Mouse (Mus musculus) myocyte (in vitro differentiated cells): Measurements from ENCODE around the gene Gm8300. TPM values are rescaled to one million over a fixed set of nuclear protein-coding genes. Genes with fewer than 3 reads are reported as not detected.
"Not testable (repeated sequence)": the region's sequence is repeated elsewhere in the genome, so short reads cannot be mapped to it uniquely, and the experiment has no call there.

Experiments
- H3K27me3 ChIP-seq: one replicate; pipeline ENCODE4 v1.6.1; 2011; ENCODE audit not compliant: control insufficient read depth, insufficient read depth, insufficient read length
- H3K36me3 ChIP-seq: one replicate; pipeline ENCODE4 v1.6.1; 2011; ENCODE audit not compliant: control insufficient read depth, insufficient read depth
- H3K4me2 ChIP-seq: one replicate; pipeline ENCODE4 v1.6.1; 2011; ENCODE audit warnings: low read depth, control low read depth
- H3K4me3 ChIP-seq: one replicate; pipeline ENCODE4 v1.5.1; 2011; ENCODE audit warnings: mild to moderate bottlenecking, control low read depth, moderate library complexity
- H3K79me2 ChIP-seq: one replicate; pipeline ENCODE4 v1.6.1; 2011; ENCODE audit not compliant: control insufficient read depth, insufficient read depth
- H3ac ChIP-seq: one replicate; pipeline ENCODE4 v1.6.1; 2011; ENCODE audit not compliant: control insufficient read depth, insufficient read length
- CEBPB ChIP-seq: IDR thresholded peaks from 2 replicates; pipeline ENCODE4 v1.6.1; 2011; ENCODE audit warnings: mild to moderate bottlenecking, moderate library complexity; ENCODE audit not compliant: poor library complexity, insufficient read depth, severe bottlenecking
- E2F4 ChIP-seq: IDR thresholded peaks from one replicate; pipeline ENCODE4 v1.6.1; 2011; ENCODE audit warnings: mild to moderate bottlenecking, control low read depth, moderate library complexity; ENCODE audit not compliant: insufficient read depth
- MAX ChIP-seq: IDR thresholded peaks from one replicate; pipeline ENCODE4 v1.6.1; 2011; ENCODE audit warnings: low read depth, mild to moderate bottlenecking, control low read depth
- MYOD1 ChIP-seq, 3 experiments: IDR thresholded peaks; one replicate each; pipeline ENCODE4 v1.6.1; 2011; ENCODE audit warnings: control low read depth in 2 of 3, low read depth in 2 of 3, mild to moderate bottlenecking in 2 of 3, moderate library complexity in 1 of 3; ENCODE audit not compliant: insufficient read length in 2 of 3, control insufficient read depth in 1 of 3
- MYOG ChIP-seq, 3 experiments: IDR thresholded peaks; one replicate each; pipeline ENCODE4 v1.6.1; 2011; ENCODE audit warnings: control low read depth in 2 of 3, low read depth in 2 of 3, mild to moderate bottlenecking in 2 of 3; ENCODE audit not compliant: insufficient read length in 2 of 3, control insufficient read depth in 1 of 3, insufficient read depth in 1 of 3
- POLR2A ChIP-seq: IDR thresholded peaks from one replicate; pipeline ENCODE4 v1.6.1; 2011; ENCODE audit warnings: low read depth, mild to moderate bottlenecking, control low read depth, moderate library complexity; ENCODE audit not compliant: insufficient read length
- POLR2AphosphoS2 ChIP-seq: IDR thresholded peaks from one replicate; pipeline ENCODE4 v1.6.1; 2011; ENCODE audit warnings: low read depth, control low read depth; ENCODE audit not compliant: insufficient read length
- REST ChIP-seq: IDR thresholded peaks from one replicate; pipeline ENCODE4 v1.6.1; 2011; ENCODE audit warnings: mild to moderate bottlenecking, control low read depth, moderate library complexity; ENCODE audit not compliant: insufficient read depth, insufficient read length
- SRF ChIP-seq: IDR thresholded peaks from one replicate; pipeline ENCODE4 v1.6.1; 2011; ENCODE audit warnings: low read depth; ENCODE audit not compliant: control insufficient read depth, insufficient read length
- TCF12 ChIP-seq: IDR thresholded peaks from one replicate; pipeline ENCODE4 v1.6.1; 2011; ENCODE audit warnings: mild to moderate bottlenecking, control low read depth; ENCODE audit not compliant: poor library complexity, insufficient read depth, severe bottlenecking
- TCF3 ChIP-seq: IDR thresholded peaks from one replicate; pipeline ENCODE4 v1.6.1; 2011; ENCODE audit warnings: low read depth, control low read depth; ENCODE audit not compliant: insufficient read length
- USF1 ChIP-seq: IDR thresholded peaks from one replicate; pipeline ENCODE4 v1.6.1; 2011; ENCODE audit warnings: low read depth, mild to moderate bottlenecking, control low read depth, moderate library complexity
- polyA plus RNA-seq: library from polyadenylated mRNA; unstranded; fragments of >200 nt; fragmentation: generic; extraction: Trizol; gene quantifications from one replicate; pipeline ENCODE4 v1.2.1, GENCODE M21; 2012; ENCODE audit warnings: missing spikeins

Gene Gm8300
- polyA plus RNA-seq, 1 experiment: 0.16 TPM

GRCm38 (mm10) chr12:87474756-87475155 is 39.4 kb upstream of the Gm8300 start:
- H3K79me2 ChIP-seq: peaks cover 21% of the 10 kb centered on the region
- peak overlapping the region; percentile 27 for H3K4me3 ChIP-seq
- no peaks in the 10 kb centered on the region for H3K27me3 ChIP-seq
- no peak overlapping the region for H3ac ChIP-seq
- TF ChIP-seq MAX: no peak
- TF ChIP-seq POLR2A: no peak
- TF ChIP-seq MYOD1 (IDR thresholded peaks at IDR 0.05; ENCODE audit: control insufficient read depth in 1 of 3, insufficient read length in 2 of 3, low read depth in 2 of 3): no peak
- no peak for TF ChIP-seq E2F4
- no peak for TF ChIP-seq CEBPB
- no peak for TF ChIP-seq SRF
- TF ChIP-seq USF1: no peak
- no peak for TF ChIP-seq TCF12
- TF ChIP-seq REST: no peak
- TF ChIP-seq TCF3: no peak
- no peak for TF ChIP-seq MYOG (IDR thresholded peaks at IDR 0.05; ENCODE audit: control insufficient read depth in 1 of 3, insufficient read depth in 1 of 3, insufficient read length in 2 of 3, low read depth in 2 of 3)
- TF ChIP-seq POLR2AphosphoS2: no peak
- no peaks in the 10 kb centered on the region for H3K36me3 ChIP-seq
- H3K4me2 ChIP-seq: peak overlapping the region; percentile 14

- H3K79me2 ChIP-seq, H3K27me3 ChIP-seq, H3ac ChIP-seq, H3K4me3 ChIP-seq, H3K4me2 ChIP-seq, H3K36me3 ChIP-seq: not testable (repeated sequence)
These were observed 31.6 kb upstream of the Gm8300 start for GRCm38 (mm10) chr12:87482482-87482881.

GRCm38 (mm10) chr12:87488683-87489082 is 25.4 kb upstream of the Gm8300 start:
- not testable (repeated sequence) for H3K36me3 ChIP-seq, H3K79me2 ChIP-seq, H3K4me3 ChIP-seq

DNA sequence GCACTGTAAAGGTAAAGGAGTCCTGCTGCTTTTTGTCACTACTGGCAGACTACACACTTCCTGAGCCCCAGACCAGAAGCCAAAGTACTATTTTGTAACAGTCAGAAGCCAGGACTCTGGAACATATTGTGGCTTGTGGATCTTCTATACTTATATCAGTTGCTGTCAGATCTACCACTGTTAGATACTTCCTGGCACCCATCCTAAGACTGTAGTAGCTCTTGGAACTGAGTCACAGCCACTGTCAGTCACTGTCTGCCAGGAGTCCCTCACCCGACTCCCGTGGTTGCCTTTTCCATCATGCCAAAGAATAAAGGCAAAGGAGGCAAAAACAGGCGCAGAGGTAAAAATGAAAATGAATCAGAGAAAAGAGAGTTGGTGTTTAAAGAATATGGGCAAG is 19.7 kb upstream of the Gm8300 start, which contains the start of gene Gm5788:
Gene Gm5788 (plus strand): TSS at position 301 of the 400 bp plus-strand sequence.
- H3K27me3 ChIP-seq, H3K4me3 ChIP-seq, H3K79me2 ChIP-seq, H3ac ChIP-seq, H3K4me2 ChIP-seq, H3K36me3 ChIP-seq: not testable (repeated sequence)

More at GRCm38 (mm10) chr12:87488683-87489082, 25.4 kb upstream of the Gm8300 start:
- H3K4me2 ChIP-seq, H3ac ChIP-seq, H3K27me3 ChIP-seq: not testable (repeated sequence)

DNA sequence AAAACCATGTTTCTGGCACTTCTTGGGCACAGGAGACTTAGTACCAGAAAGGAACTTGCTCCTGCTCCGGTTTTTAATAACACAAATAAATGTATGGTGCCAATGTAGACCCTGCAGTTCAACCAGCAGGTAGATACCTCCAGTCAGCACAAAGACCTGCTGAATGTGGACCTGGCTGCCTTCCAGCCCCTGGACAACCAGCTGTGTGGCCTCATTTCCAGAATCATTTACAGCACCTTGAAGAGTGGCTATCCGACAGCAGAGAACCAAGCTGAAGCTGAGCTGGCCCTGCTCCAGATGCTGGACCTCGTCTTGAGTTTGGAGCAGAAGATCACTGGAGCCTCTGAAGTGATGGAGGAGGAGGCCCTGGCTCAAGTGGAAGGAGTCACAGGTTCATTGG is 5.5 kb downstream of the Gm8300 start:
- H3K4me2 ChIP-seq, H3K79me2 ChIP-seq, H3K27me3 ChIP-seq, H3ac ChIP-seq, H3K4me3 ChIP-seq, H3K36me3 ChIP-seq: not testable (repeated sequence)

- H3K79me2 ChIP-seq: no peaks in the 10 kb centered on the region
- no peak overlapping the region for H3K4me2 ChIP-seq
- no peaks in the 10 kb centered on the region for H3K27me3 ChIP-seq
- H3K4me3 ChIP-seq: no peak overlapping the region
- H3K36me3 ChIP-seq: no peaks in the 10 kb centered on the region
- H3ac ChIP-seq: no peak overlapping the region
- TF ChIP-seq MYOD1 (IDR thresholded peaks at IDR 0.05; ENCODE audit: control insufficient read depth in 1 of 3, insufficient read length in 2 of 3, low read depth in 2 of 3) (peak in 1 of 3 experiments; percentile 21), MAX (no peak), CEBPB (peak; percentile 77; the same call in 1 of the 2 replicates), MYOG (IDR thresholded peaks at IDR 0.05; ENCODE audit: control insufficient read depth in 1 of 3, insufficient read depth in 1 of 3, insufficient read length in 2 of 3, low read depth in 2 of 3) (peak in 2 of 3 experiments; percentile 7 to 62)
These were observed 29.8 kb downstream of the Gm8300 start for GRCm38 (mm10) chr12:87543927-87544326.

- H3K36me3 ChIP-seq, H3K27me3 ChIP-seq, H3K4me3 ChIP-seq, H3K79me2 ChIP-seq, H3ac ChIP-seq, H3K4me2 ChIP-seq: not testable (repeated sequence)
These were observed 36.5 kb downstream of the Gm8300 start for GRCm38 (mm10) chr12:87550628-87551027.

Other genes with a start within 250 kb of the Gm8300 start
- 16.4 TPM for gene Vipas39, start 248.1 kb upstream of the Gm8300 start, polyA plus RNA-seq
- 148 TPM for gene Ahsa1, start 247.8 kb upstream of the Gm8300 start, polyA plus RNA-seq
- gene Ism2, start 214.6 kb upstream of the Gm8300 start, polyA plus RNA-seq: 0.12 TPM
- gene Sptlc2, start 126.0 kb upstream of the Gm8300 start, polyA plus RNA-seq: 43.4 TPM
- gene Slirp, start 70.4 kb upstream of the Gm8300 start, polyA plus RNA-seq: 101 TPM
- 9.3 TPM for gene Alkbh1, start 70.3 kb upstream of the Gm8300 start, polyA plus RNA-seq
- gene Snw1, start 42.0 kb upstream of the Gm8300 start, polyA plus RNA-seq: 48.2 TPM
- not detected for gene Gm5788, start 19.6 kb upstream of the Gm8300 start, polyA plus RNA-seq
- 0.19 TPM for gene Oog1, start 88.4 kb downstream of the Gm8300 start, polyA plus RNA-seq
- gene Gm4027, start 104.6 kb downstream of the Gm8300 start, polyA plus RNA-seq: 0.98 TPM
- 0.88 TPM for gene Gm16381, start 130.3 kb downstream of the Gm8300 start, polyA plus RNA-seq